Mouse (Mus musculus) forebrain, embryonic 15.5 days (tissue): ENCODE data around the gene Pdk1. TPM values are rescaled to one million over a fixed set of nuclear protein-coding genes. Genes with fewer than 3 reads are reported as not detected.
"Not testable (repeated sequence)": the region's sequence is repeated elsewhere in the genome, so short reads cannot be mapped to it uniquely, and the experiment has no call there.

Source experiments
- ATAC-seq: fragments of 200-750 bp; cut with Nextera tagmentation; replicated peaks from 2 replicates; pipeline ENCODE4 v1.8.0; 2017; ENCODE audit warnings: mild to moderate bottlenecking, moderate TSS enrichment, moderate library complexity
- H3K27ac ChIP-seq: fragments of 300-500 bp; sonication (generic); replicated peaks from 2 replicates; pipeline ENCODE4 v1.5.1; 2015; ENCODE audit warnings: mild to moderate bottlenecking, inconsistent platforms
- H3K27me3 ChIP-seq: fragments of 300-500 bp; sonication (generic); 2 replicates; pipeline ENCODE4 v1.6.1; 2015; ENCODE audit warnings: inconsistent platforms
- H3K36me3 ChIP-seq: fragments of 300-500 bp; sonication (generic); 2 replicates; pipeline ENCODE4 v1.6.1; 2015; ENCODE audit warnings: mild to moderate bottlenecking, inconsistent platforms
- H3K4me1 ChIP-seq: fragments of 300-500 bp; sonication (generic); 2 replicates; pipeline ENCODE4 v1.6.1; 2015; ENCODE audit warnings: inconsistent platforms
- H3K4me2 ChIP-seq: fragments of 300-500 bp; sonication (generic); replicated peaks from 2 replicates; pipeline ENCODE4 v1.6.1; 2015; ENCODE audit warnings: mild to moderate bottlenecking, inconsistent platforms
- H3K4me3 ChIP-seq: fragments of 300-500 bp; sonication (generic); 2 replicates; pipeline ENCODE4 v1.5.1; 2015; ENCODE audit warnings: mild to moderate bottlenecking, inconsistent platforms
- H3K9ac ChIP-seq: fragments of 300-500 bp; sonication (generic); replicated peaks from 2 replicates; pipeline ENCODE4 v1.6.1; 2015; ENCODE audit warnings: mild to moderate bottlenecking, inconsistent platforms
- H3K9me3 ChIP-seq: fragments of 300-500 bp; sonication (generic); 2 replicates; pipeline ENCODE4 v1.6.1; 2016; ENCODE audit warnings: inconsistent platforms
- WGBS: fragments of 180-500 bp; shearing (Covaris S2); methylation state at CpG from one replicate; pipeline ENCODE4 v1.1.7; 2015; ENCODE audit warnings: mixed read lengths; 5-methylcytosine and 5-hydroxymethylcytosine counted together
- polyA plus RNA-seq: library from polyadenylated mRNA; unstranded; fragments of >200 nt; fragmentation: Nextera tagmentation; extraction: Ambion mirVana; gene quantifications from 2 replicates; pipeline ENCODE4 v1.2.1, GENCODE M21; 2015

The Pdk1 gene
- polyA plus RNA-seq, 1 experiment from 2014 or later, result 22.0 TPM

DNA sequence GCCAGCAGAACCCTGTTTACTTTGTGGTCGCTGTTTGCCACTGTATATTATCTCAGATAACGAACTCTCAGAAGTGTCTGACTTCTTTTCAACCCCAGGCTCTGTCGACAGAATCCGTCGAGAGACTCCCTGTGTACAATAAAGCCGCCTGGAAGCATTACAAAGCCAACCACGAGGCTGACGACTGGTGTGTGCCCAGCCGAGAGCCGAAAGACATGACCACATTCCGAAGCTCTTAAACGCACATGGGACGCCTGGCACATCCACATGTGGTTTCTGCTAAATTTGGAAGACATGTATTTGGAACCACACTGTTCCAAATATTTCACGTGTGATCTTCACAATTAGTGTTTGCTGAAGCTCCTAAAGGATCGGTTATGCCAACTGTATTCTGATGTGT is 26.9 kb downstream of the Pdk1 start:
- Histone ChIP-seq H3K27me3 (no peaks in the 10 kb centered on the region), H3K27ac (no peak overlapping the region), H3K9ac (no peak overlapping the region), H3K36me3 (no peaks in the 10 kb centered on the region), H3K9me3 (no peaks in the 10 kb centered on the region), H3K4me3 (no peak overlapping the region), H3K4me1 (no peaks in the 10 kb centered on the region), H3K4me2 (no peak overlapping the region)
- ATAC-seq, result no peak
- WGBS, result 71% methylated on average over 15 of the region's 15 CpGs

- no peak for ATAC-seq
- 94% methylated on average over 7 of the region's 7 CpGs for WGBS
- no peaks in the 10 kb centered on the region for H3K4me1 ChIP-seq
Observed at GRCm38 (mm10) chr2:71905154-71905553, 32.1 kb downstream of the Pdk1 start.

GRCm38 (mm10) chr2:71906356-71906755 is 33.3 kb downstream of the Pdk1 start:
- H3K27ac ChIP-seq, H3K36me3 ChIP-seq, H3K27me3 ChIP-seq, H3K4me1 ChIP-seq, H3K4me2 ChIP-seq, H3K9ac ChIP-seq, H3K9me3 ChIP-seq, ATAC-seq, H3K4me3 ChIP-seq: not testable (repeated sequence)
- 95% methylated on average over 8 of the region's 8 CpGs for WGBS

More at GRCm38 (mm10) chr2:71905154-71905553, 32.1 kb downstream of the Pdk1 start:
- Histone ChIP-seq H3K9ac (no peak overlapping the region), H3K27ac (no peak overlapping the region), H3K4me2 (no peak overlapping the region), H3K4me3 (no peak overlapping the region), H3K27me3 (no peaks in the 10 kb centered on the region), H3K9me3 (no peaks in the 10 kb centered on the region), H3K36me3 (no peaks in the 10 kb centered on the region)

DNA sequence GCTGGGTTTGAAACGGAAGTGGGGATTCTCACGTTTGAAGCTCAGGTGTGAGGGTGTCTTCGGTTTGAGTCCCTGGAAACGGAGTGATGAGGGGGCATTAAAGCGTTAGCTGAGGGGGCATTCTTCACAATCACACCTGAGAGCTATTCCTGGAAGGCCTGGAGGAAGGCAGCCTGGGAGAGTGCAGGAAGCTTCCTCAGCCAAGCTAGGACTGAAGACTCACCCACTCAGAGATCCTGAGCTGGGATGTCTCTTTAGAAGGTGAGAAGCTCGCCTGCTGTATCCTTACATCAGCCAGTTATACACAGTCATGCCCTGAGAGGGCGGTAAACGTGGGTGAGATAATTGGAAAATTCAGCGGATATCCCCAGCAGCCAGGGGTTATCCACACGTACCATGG is 40.9 kb downstream of the Pdk1 start:
- H3K9me3 ChIP-seq, result no peaks in the 10 kb centered on the region
- H3K27ac ChIP-seq, result no peak overlapping the region
- no peak overlapping the region for H3K4me2 ChIP-seq
- H3K36me3 ChIP-seq, result no peaks in the 10 kb centered on the region
- WGBS, result 83% methylated on average over 10 of the region's 10 CpGs
- H3K9ac ChIP-seq, result no peak overlapping the region
- no peak for ATAC-seq
- no peak overlapping the region for H3K4me3 ChIP-seq
- H3K27me3 ChIP-seq, result no peaks in the 10 kb centered on the region
- H3K4me1 ChIP-seq, result no peaks in the 10 kb centered on the region

DNA sequence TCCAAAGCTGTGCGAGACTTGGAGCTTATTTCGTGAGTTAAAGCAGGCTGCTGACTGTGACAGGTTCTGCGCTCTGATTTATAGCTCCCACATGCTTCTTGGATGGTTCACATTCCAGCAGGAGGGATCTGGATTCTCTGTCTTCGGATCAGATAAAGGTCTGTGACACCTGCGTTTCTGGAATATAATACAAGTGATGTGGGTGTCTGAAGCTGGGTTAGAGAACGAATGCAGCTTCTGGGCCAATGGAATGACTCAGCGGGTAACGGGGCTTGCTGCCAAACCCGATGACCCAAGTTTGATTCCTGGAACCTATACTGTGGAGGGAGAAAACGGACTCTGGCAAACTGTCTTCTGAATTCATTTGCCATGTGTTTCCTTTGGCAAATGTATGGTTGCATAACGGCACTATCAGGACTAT is 46.2 kb downstream of the Pdk1 start:
- H3K9me3 ChIP-seq, result no peaks in the 10 kb centered on the region
- no peaks in the 10 kb centered on the region for H3K27me3 ChIP-seq
- 74% methylated on average over 11 of the region's 11 CpGs for WGBS
- H3K36me3 ChIP-seq, result no peaks in the 10 kb centered on the region
- no peak overlapping the region for H3K4me2 ChIP-seq
- no peaks in the 10 kb centered on the region for H3K4me1 ChIP-seq
- H3K4me3 ChIP-seq, result no peak overlapping the region
- ATAC-seq, result no peak
- H3K27ac ChIP-seq, result no peak overlapping the region
- H3K9ac ChIP-seq, result no peak overlapping the region

DNA sequence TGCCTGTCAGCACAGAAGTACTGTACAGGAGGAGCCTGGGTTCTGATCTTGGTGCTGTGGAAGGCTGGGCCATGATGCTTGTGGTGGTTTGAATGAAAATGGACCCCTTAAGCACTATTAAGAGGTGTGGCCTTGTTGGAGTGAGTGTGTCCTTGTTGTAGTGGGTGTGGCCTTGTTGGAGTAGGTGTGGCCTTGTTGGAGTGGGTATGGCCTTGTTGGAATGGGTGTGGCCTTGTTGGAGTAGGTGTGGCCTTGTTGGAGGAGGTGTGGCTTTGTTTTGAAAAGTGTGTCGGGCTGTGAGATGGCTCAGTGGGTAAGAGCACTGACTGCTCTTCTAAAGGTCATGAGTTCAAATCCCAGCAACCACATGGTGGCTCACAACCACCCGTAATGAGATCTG is 51.9 kb downstream of the Pdk1 start:
- H3K4me3 ChIP-seq, H3K9ac ChIP-seq, H3K36me3 ChIP-seq, H3K4me2 ChIP-seq, ATAC-seq, H3K27ac ChIP-seq, H3K9me3 ChIP-seq, H3K4me1 ChIP-seq, H3K27me3 ChIP-seq: not testable (repeated sequence)
- WGBS, result 96% methylated on average over 2 of the region's 2 CpGs

DNA sequence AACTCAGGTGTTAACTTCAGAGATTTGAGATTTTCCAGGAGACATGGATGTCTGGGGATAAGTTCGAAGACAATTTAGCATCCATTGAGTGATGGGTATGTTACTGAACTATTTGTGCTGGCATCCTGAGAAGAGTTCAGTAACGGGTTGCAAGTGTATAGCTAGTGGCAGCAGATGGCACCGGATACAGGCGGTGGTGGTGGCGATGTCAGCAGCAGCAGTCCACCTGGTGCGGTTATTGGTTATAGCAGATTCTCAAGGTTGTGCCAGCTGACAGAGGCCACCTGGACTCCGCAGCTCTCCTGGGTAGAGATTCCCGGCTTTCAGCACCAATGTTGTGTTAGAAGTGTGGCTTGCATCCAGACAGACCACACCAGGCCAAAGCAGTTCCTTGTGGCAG is 61.0 kb downstream of the Pdk1 start:
- Histone ChIP-seq H3K4me2 (no peak overlapping the region), H3K36me3 (no peaks in the 10 kb centered on the region), H3K4me3 (no peak overlapping the region), H3K9ac (no peak overlapping the region), H3K9me3 (no peaks in the 10 kb centered on the region), H3K4me1 (no peaks in the 10 kb centered on the region), H3K27me3 (no peaks in the 10 kb centered on the region), H3K27ac (no peak overlapping the region)
- 89% methylated on average over 8 of the region's 8 CpGs for WGBS
- ATAC-seq, result no peak

DNA sequence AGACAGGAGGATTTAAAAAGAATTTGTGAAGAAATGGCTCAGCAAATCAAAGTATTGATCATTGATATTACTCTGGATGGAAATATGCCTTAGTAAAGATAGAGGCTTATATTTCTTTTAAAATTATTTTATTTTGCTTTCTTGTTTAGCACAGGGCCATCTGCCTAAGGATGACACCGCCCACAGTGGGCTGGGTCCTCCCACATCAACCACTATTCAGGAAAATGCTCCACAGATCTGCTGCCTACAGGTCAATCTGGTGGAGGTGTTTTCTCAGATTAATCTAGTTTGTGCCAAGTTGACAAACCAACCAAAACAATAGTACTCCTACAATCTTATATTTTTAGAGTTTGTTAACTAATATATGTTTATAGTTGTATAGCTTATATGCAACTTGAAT is 63.7 kb downstream of the Pdk1 start:
- ATAC-seq, result no peak
- H3K4me1 ChIP-seq, result no peaks in the 10 kb centered on the region
- no peak overlapping the region for H3K27ac ChIP-seq
- H3K4me2 ChIP-seq, result no peak overlapping the region
- WGBS, result 89% methylated on average over 1 of the region's 1 CpGs
- no peak overlapping the region for H3K4me3 ChIP-seq
- no peak overlapping the region for H3K9ac ChIP-seq
- H3K36me3 ChIP-seq, result no peaks in the 10 kb centered on the region
- no peaks in the 10 kb centered on the region for H3K27me3 ChIP-seq
- no peaks in the 10 kb centered on the region for H3K9me3 ChIP-seq

- ATAC-seq, result 0 out of 2 replicates have a peak, but pooled peaks have one; percentile 46
- Histone ChIP-seq H3K4me3 (no peak overlapping the region), H3K27me3 (no peaks in the 10 kb centered on the region), H3K4me2 (no peak overlapping the region), H3K36me3 (no peaks in the 10 kb centered on the region), H3K9me3 (no peaks in the 10 kb centered on the region), H3K27ac (no peak overlapping the region), H3K9ac (no peak overlapping the region), H3K4me1 (no peaks in the 10 kb centered on the region)
- WGBS, result 64% methylated on average over 3 of the region's 3 CpGs
Observed at GRCm38 (mm10) chr2:71937649-71938308, 64.8 kb downstream of the Pdk1 start.

GRCm38 (mm10) chr2:71938716-71939393 is 65.8 kb downstream of the Pdk1 start:
- H3K27me3 ChIP-seq, result no peaks in the 10 kb centered on the region
- no peak overlapping the region for H3K4me3 ChIP-seq
- H3K36me3 ChIP-seq, result no peaks in the 10 kb centered on the region
- no peaks in the 10 kb centered on the region for H3K4me1 ChIP-seq
- no peak overlapping the region for H3K27ac ChIP-seq
- WGBS, result 66% methylated on average over 6 of the region's 6 CpGs
- no peak for ATAC-seq
- no peak overlapping the region for H3K4me2 ChIP-seq
- H3K9me3 ChIP-seq, result no peaks in the 10 kb centered on the region
- no peak overlapping the region for H3K9ac ChIP-seq

GRCm38 (mm10) chr2:71941005-71941720 is 68.1 kb downstream of the Pdk1 start:
- Histone ChIP-seq H3K36me3 (no peaks in the 10 kb centered on the region), H3K9ac (no peak overlapping the region), H3K9me3 (no peaks in the 10 kb centered on the region), H3K4me2 (no peak overlapping the region), H3K27ac (no peak overlapping the region), H3K4me1 (no peaks in the 10 kb centered on the region), H3K4me3 (no peak overlapping the region), H3K27me3 (no peaks in the 10 kb centered on the region)
- ATAC-seq, result no peak
- WGBS, result 96% methylated on average over 3 of the region's 3 CpGs

GRCm38 (mm10) chr2:71941721-71942087 is 68.7 kb downstream of the Pdk1 start:
- 91% methylated on average over 5 of the region's 5 CpGs for WGBS
- H3K4me2 ChIP-seq, result no peak overlapping the region
- H3K9me3 ChIP-seq, result no peaks in the 10 kb centered on the region
- H3K9ac ChIP-seq, result no peak overlapping the region
- no peak for ATAC-seq
- H3K4me3 ChIP-seq, result no peak overlapping the region
- H3K27ac ChIP-seq, result no peak overlapping the region
- no peaks in the 10 kb centered on the region for H3K36me3 ChIP-seq
- H3K4me1 ChIP-seq, result no peaks in the 10 kb centered on the region
- no peaks in the 10 kb centered on the region for H3K27me3 ChIP-seq
